Mouse (Mus musculus): ENCODE data around the gene B4galt5.

The B4galt5 gene

DNA sequence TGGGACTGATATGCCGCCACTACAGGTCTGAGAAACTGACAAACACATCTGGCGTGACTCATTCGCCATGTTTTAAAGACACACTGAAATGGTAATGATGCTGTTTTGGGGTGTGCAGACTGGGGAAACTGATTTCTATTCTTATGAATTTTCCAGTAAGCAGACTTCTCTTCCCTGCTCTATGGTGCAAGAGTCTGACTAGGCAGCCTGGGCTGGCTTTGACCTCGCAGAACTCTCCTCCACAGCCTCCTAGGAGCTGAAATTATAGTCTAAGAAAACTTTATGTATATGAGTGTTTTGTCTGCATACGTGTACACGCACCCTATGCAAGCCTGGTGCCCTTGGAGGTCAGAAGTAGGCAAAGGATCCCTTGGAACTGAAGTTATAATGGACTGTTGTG is 45.2 kb downstream of the B4galt5 start:
- DNase-seq (ENCODE audit: low spot score): no peak

- DNase-seq (ENCODE audit: low spot score): no peak
These were observed 45.8 kb downstream of the B4galt5 start for GRCm38 (mm10) chr2:167303196-167303595.

DNA sequence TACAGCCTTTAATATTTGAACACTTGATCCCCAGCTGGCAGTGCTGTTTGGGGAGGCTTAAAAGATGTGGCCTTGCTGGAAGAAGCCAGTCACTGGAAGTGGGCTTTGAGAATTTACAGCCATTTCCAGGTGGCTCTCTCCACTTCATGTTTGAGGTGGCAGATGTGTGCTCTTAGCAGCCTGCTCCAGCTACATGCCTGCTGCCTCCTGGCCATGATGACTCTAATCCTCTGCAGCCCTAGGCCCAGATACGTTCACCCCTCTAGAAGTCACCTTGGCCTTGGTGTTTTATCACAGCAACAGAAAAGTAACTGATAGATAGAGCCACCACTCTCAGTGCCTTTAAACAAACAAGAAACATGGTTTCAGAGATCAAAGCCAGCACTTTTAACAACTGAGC is 46.3 kb downstream of the B4galt5 start:
- no peak for DNase-seq (ENCODE audit: low spot score)

- no peak for DNase-seq (ENCODE audit: low spot score)
These were observed 47.0 kb downstream of the B4galt5 start for GRCm38 (mm10) chr2:167302031-167302430.

- no peak for DNase-seq (ENCODE audit: low spot score)
These were observed 47.4 kb downstream of the B4galt5 start for GRCm38 (mm10) chr2:167301601-167302000.

GRCm38 (mm10) chr2:167300943-167301497 is 48.0 kb downstream of the B4galt5 start:
- no peak for DNase-seq (ENCODE audit: low spot score)

DNA sequence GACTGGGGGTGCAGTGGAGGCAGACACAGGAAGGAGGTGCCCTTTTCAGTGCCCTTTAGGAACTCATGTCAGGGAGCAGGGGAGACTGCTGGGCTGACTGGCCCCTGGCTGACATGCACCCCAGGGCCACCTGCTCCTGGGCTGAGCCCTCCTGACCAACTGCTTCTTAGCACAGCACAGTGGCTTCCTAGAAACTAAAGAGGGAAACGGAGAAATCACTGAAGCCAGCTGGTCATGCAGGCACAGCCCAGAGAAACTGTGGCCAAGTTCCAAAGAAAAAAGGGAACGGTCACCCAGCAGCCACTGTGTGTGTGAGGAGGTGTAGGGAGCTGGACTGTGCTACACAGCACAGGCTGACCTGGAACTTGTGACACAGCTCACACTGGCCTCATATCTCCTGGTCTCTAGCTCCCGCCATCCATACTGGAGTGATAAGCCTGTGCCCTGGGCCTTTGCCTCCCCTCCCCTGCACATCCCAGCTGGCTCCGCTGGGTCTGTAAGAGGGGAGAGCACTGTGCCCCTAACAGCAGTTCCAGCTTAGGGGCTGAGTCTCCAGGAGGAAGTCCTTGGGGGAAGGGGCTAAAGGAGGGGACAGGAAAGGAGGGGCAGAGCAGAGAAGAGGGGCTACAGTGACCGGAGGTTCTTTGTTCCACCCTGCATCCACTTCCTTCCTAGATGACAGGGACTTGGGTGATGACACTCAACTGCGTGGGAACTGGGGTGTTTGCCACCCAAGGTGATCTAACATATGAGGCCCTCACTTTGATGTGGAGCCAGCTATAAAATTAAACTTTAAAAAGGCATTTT is 48.9 kb downstream of the B4galt5 start:
- DNase-seq (ENCODE audit: low spot score): no peak

- DNase-seq (ENCODE audit: low spot score): no peak
These were observed 50.0 kb downstream of the B4galt5 start for GRCm38 (mm10) chr2:167298729-167299705.

- no peak for DNase-seq (ENCODE audit: low spot score)
These were observed 51.0 kb downstream of the B4galt5 start for GRCm38 (mm10) chr2:167297985-167298384.

DNA sequence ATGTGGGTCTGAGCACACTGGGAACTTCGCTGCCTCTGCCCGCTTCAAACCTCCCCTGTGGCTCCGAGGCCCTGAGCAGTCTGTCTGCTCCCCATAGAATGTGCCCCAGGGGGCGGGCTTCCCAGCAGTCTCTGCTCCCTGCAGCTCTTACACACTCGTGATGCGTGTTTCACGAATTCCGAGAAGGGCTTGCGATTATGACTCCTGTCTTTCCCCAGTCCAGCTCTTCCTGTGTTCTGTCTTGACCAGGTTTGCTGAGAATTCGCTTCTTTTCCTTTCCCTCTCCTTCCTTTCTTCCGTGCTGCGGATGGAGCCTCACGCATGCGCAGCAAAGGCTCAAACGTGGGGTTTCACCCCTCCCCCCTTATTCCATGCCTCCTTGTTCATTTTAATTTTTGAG is 54.1 kb downstream of the B4galt5 start:
- DNase-seq (ENCODE audit: low spot score): no peak

DNA sequence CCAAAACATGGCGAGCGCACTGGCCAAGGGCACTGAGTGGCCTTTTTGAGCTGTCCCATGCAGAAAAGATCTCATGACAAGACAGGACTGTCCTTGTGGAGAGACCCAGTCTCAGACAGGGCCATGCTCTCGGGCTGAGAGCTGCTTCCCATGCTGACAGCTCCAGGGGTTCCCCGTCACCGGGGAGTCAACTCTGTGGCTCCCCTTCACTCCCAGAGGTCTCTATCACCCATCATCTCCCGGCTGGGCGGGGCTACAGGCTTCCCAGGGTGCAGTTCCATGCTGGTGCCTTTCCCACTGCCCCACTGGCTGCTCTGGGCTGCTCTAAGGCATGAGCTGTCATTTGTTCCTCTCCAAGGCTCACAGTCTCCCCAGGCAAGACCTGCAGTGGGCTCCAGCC is 54.8 kb downstream of the B4galt5 start:
- peak; percentile 1 for DNase-seq (ENCODE audit: low spot score)

- DNase-seq (ENCODE audit: low spot score): peak; percentile 5
These were observed 55.5 kb downstream of the B4galt5 start for GRCm38 (mm10) chr2:167293289-167294085.

DNA sequence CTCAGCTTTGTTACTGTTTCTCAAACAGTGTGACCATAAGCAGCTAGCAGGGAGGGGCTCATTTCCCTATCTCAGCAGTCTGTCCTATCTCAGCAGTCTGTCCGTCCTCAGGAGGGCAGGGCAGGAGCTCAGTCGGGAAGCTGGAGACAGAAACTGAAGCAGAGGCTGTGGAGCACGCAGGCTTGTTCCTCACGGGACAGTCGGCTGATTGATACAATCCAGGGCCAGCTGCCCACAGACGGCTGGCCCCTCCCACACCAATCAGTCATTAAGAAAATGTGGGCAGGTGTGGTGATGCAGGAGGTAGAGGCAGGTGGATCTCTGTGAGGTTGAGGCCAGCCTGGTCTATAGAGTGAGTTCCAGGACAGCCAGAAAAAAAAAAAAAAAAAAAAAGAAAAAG is 56.1 kb downstream of the B4galt5 start:
- peak; percentile 4 for DNase-seq (ENCODE audit: low spot score)

DNA sequence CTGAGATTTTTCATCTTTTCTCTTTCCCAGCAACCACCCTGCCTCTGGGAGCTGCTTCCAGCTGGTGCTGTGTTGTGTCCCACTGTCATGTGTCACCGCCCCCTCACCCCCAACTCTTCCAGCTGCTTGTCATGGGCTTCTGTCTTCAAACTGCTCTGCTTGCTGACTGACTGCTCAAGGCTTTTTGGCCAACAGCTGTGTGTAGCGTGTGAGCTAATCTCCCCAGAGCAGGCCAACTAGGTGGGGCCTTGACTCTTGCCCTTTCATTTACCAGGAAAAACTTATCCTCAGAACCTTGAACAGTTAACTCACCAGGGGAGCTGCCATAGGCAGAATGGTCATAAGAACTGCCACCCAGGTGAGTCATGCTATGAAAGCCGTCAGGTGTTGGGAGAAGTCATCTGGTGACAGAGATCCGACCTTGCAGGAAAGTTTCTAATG is 56.8 kb downstream of the B4galt5 start:
- peak; percentile 6 for DNase-seq (ENCODE audit: low spot score)

GRCm38 (mm10) chr2:167291656-167292055 is 57.3 kb downstream of the B4galt5 start:
- no peak for DNase-seq (ENCODE audit: low spot score)

- peak; percentile 2 for DNase-seq (ENCODE audit: low spot score)
These were observed 67.5 kb downstream of the B4galt5 start for GRCm38 (mm10) chr2:167281461-167281860.

DNA sequence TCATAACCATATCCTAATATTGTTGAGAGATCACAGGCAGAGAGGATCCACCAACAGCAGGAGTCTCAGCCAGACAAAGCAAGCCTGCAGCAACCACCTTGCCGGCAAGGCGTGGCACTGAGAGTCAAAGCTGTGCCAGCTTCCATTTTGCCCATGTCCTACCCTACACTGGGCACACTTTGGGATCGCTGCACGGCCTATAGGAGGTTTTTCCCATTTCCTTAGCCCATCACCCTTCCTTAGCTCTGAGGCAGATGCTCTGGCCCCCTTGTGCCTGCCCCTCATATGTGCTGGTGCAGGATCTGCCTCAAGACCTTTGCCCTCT is 68.0 kb downstream of the B4galt5 start:
- DNase-seq (ENCODE audit: low spot score): no peak

- DNase-seq (ENCODE audit: low spot score): peak; percentile 63
These were observed 68.6 kb downstream of the B4galt5 start for GRCm38 (mm10) chr2:167280090-167280985.

GRCm38 (mm10) chr2:167278751-167279526 is 70.0 kb downstream of the B4galt5 start:
- peak; percentile 70 for DNase-seq (ENCODE audit: low spot score)

DNA sequence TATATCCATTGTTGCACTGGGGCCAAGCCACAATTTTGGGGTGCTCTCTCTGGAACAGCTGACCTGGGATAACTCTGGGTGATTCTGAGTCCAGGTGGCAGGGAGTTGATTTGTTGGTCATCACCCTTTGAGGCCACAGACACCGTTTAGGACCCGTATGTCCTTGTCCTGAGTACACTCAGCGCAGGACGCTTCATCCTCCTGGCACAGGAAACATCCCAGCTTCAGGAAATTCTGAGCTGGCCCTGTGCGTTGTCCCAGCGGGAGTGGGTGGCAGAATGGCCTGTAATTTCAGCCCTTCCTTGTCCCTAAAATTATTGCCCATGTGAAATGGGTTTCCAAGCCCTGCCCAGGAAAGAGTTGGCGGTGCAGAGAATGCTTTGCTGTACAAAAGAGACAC is 71.0 kb downstream of the B4galt5 start:
- peak; percentile 1 for DNase-seq (ENCODE audit: low spot score)

All from urinary bladder, postnatal 25 days (tissue).